Mouse (Mus musculus): ENCODE results near the gene Btrc. TPM values are rescaled to one million over a fixed set of nuclear protein-coding genes. Genes with fewer than 3 reads are reported as not detected.

Gene Btrc
- polyA plus RNA-seq, 1 experiment from 2014 or later = 63.3 TPM

GRCm38 (mm10) chr19:45394078-45394477 is 30.5 kb downstream of the Btrc start:
- no peak for DNase-seq (ENCODE audit: low spot score)
- H3K27me3 ChIP-seq (ENCODE audit: control insufficient read depth, insufficient read depth, low read length) = no peaks in the 10 kb centered on the region
- 86% methylated on average over 7 of the region's 7 CpGs for WGBS
- H3K27ac ChIP-seq (ENCODE audit: low read depth, low read length) = no peak overlapping the region
- no peak overlapping the region for H3K9ac ChIP-seq (ENCODE audit: low read depth, low read length)
- no peak overlapping the region for H3K4me3 ChIP-seq (ENCODE audit: low read depth, low read length)
- no peaks in the 10 kb centered on the region for H3K36me3 ChIP-seq (ENCODE audit: control insufficient read depth, insufficient read depth, low read length)
- no peak for ATAC-seq (ENCODE audit: low FRiP score)
- H3K4me2 ChIP-seq (replicated peaks; ENCODE audit: low read depth, low read length) = no peak overlapping the region
- no peaks in the 10 kb centered on the region for H3K4me1 ChIP-seq (replicated peaks; ENCODE audit: control insufficient read depth, insufficient read depth, low read length)
- no peaks in the 10 kb centered on the region for H3K9me3 ChIP-seq (ENCODE audit: control insufficient read depth, low read length)

GRCm38 (mm10) chr19:45411000-45411399 is 47.5 kb downstream of the Btrc start:
- Histone ChIP-seq H3K4me2 (replicated peaks; ENCODE audit: low read depth, low read length) (no peak overlapping the region), H3K9ac (ENCODE audit: low read depth, low read length) (no peak overlapping the region), H3K4me3 (ENCODE audit: low read depth, low read length) (no peak overlapping the region), H3K9me3 (ENCODE audit: control insufficient read depth, low read length) (no peaks in the 10 kb centered on the region), H3K27ac (ENCODE audit: low read depth, low read length) (no peak overlapping the region), H3K36me3 (ENCODE audit: control insufficient read depth, insufficient read depth, low read length) (no peaks in the 10 kb centered on the region), H3K27me3 (ENCODE audit: control insufficient read depth, insufficient read depth, low read length) (no peaks in the 10 kb centered on the region), H3K4me1 (replicated peaks; ENCODE audit: control insufficient read depth, insufficient read depth, low read length) (no peaks in the 10 kb centered on the region)
- WGBS = 73% methylated on average over 2 of the region's 2 CpGs
- no peak for DNase-seq (ENCODE audit: low spot score)
- ATAC-seq (ENCODE audit: low FRiP score) = no peak

GRCm38 (mm10) chr19:45412694-45413093 is 49.2 kb downstream of the Btrc start:
- H3K4me3 ChIP-seq (ENCODE audit: low read depth, low read length) = no peak overlapping the region
- no peaks in the 10 kb centered on the region for H3K27me3 ChIP-seq (ENCODE audit: control insufficient read depth, insufficient read depth, low read length)
- DNase-seq (ENCODE audit: low spot score) (no peak), ATAC-seq (ENCODE audit: low FRiP score) (no peak)
- no peaks in the 10 kb centered on the region for H3K36me3 ChIP-seq (ENCODE audit: control insufficient read depth, insufficient read depth, low read length)
- WGBS = 94% methylated on average over 3 of the region's 3 CpGs
- no peak overlapping the region for H3K9ac ChIP-seq (ENCODE audit: low read depth, low read length)
- no peaks in the 10 kb centered on the region for H3K4me1 ChIP-seq (replicated peaks; ENCODE audit: control insufficient read depth, insufficient read depth, low read length)
- no peak overlapping the region for H3K4me2 ChIP-seq (replicated peaks; ENCODE audit: low read depth, low read length)
- H3K9me3 ChIP-seq (ENCODE audit: control insufficient read depth, low read length) = no peaks in the 10 kb centered on the region
- no peak overlapping the region for H3K27ac ChIP-seq (ENCODE audit: low read depth, low read length)

GRCm38 (mm10) chr19:45413966-45414365 is 50.4 kb downstream of the Btrc start:
- H3K4me3 ChIP-seq (ENCODE audit: low read depth, low read length) = no peak overlapping the region
- no peaks in the 10 kb centered on the region for H3K9me3 ChIP-seq (ENCODE audit: control insufficient read depth, low read length)
- no peaks in the 10 kb centered on the region for H3K36me3 ChIP-seq (ENCODE audit: control insufficient read depth, insufficient read depth, low read length)
- no peak overlapping the region for H3K9ac ChIP-seq (ENCODE audit: low read depth, low read length)
- no peaks in the 10 kb centered on the region for H3K4me1 ChIP-seq (replicated peaks; ENCODE audit: control insufficient read depth, insufficient read depth, low read length)
- H3K4me2 ChIP-seq (replicated peaks; ENCODE audit: low read depth, low read length) = no peak overlapping the region
- no peaks in the 10 kb centered on the region for H3K27me3 ChIP-seq (ENCODE audit: control insufficient read depth, insufficient read depth, low read length)
- 85% methylated on average over 3 of the region's 3 CpGs for WGBS
- H3K27ac ChIP-seq (ENCODE audit: low read depth, low read length) = no peak overlapping the region
- DNase-seq (ENCODE audit: low spot score) (no peak), ATAC-seq (ENCODE audit: low FRiP score) (no peak)

GRCm38 (mm10) chr19:45417601-45418000 is 54.1 kb downstream of the Btrc start:
- Histone ChIP-seq H3K27ac (ENCODE audit: low read depth, low read length) (no peak overlapping the region), H3K27me3 (ENCODE audit: control insufficient read depth, insufficient read depth, low read length) (no peaks in the 10 kb centered on the region), H3K9me3 (ENCODE audit: control insufficient read depth, low read length) (no peaks in the 10 kb centered on the region), H3K4me3 (ENCODE audit: low read depth, low read length) (no peak overlapping the region), H3K9ac (ENCODE audit: low read depth, low read length) (no peak overlapping the region), H3K4me1 (replicated peaks; ENCODE audit: control insufficient read depth, insufficient read depth, low read length) (no peaks in the 10 kb centered on the region), H3K36me3 (ENCODE audit: control insufficient read depth, insufficient read depth, low read length) (no peaks in the 10 kb centered on the region), H3K4me2 (replicated peaks; ENCODE audit: low read depth, low read length) (no peak overlapping the region)
- ATAC-seq (ENCODE audit: low FRiP score) (no peak), DNase-seq (ENCODE audit: low spot score) (no peak)

- Histone ChIP-seq H3K4me3 (ENCODE audit: low read depth, low read length) (no peak overlapping the region), H3K4me1 (replicated peaks; ENCODE audit: control insufficient read depth, insufficient read depth, low read length) (no peaks in the 10 kb centered on the region), H3K4me2 (replicated peaks; ENCODE audit: low read depth, low read length) (no peak overlapping the region), H3K9ac (ENCODE audit: low read depth, low read length) (no peak overlapping the region), H3K27ac (ENCODE audit: low read depth, low read length) (no peak overlapping the region), H3K27me3 (ENCODE audit: control insufficient read depth, insufficient read depth, low read length) (no peaks in the 10 kb centered on the region), H3K9me3 (ENCODE audit: control insufficient read depth, low read length) (no peaks in the 10 kb centered on the region), H3K36me3 (ENCODE audit: control insufficient read depth, insufficient read depth, low read length) (no peaks in the 10 kb centered on the region)
- DNase-seq (ENCODE audit: low spot score) (no peak), ATAC-seq (ENCODE audit: low FRiP score) (no peak)
- 31% methylated on average over 7 of the region's 7 CpGs for WGBS
Measured at GRCm38 (mm10) chr19:45422276-45422675, 58.7 kb downstream of the Btrc start.

- 74% methylated on average over 4 of the region's 4 CpGs for WGBS
- Histone ChIP-seq H3K9ac (ENCODE audit: low read depth, low read length) (no peak overlapping the region), H3K27ac (ENCODE audit: low read depth, low read length) (no peak overlapping the region), H3K36me3 (ENCODE audit: control insufficient read depth, insufficient read depth, low read length) (no peaks in the 10 kb centered on the region), H3K4me3 (ENCODE audit: low read depth, low read length) (no peak overlapping the region), H3K4me2 (replicated peaks; ENCODE audit: low read depth, low read length) (no peak overlapping the region), H3K9me3 (ENCODE audit: control insufficient read depth, low read length) (no peaks in the 10 kb centered on the region), H3K27me3 (ENCODE audit: control insufficient read depth, insufficient read depth, low read length) (no peaks in the 10 kb centered on the region), H3K4me1 (replicated peaks; ENCODE audit: control insufficient read depth, insufficient read depth, low read length) (no peaks in the 10 kb centered on the region)
- ATAC-seq (ENCODE audit: low FRiP score) (no peak), DNase-seq (ENCODE audit: low spot score) (no peak)
Measured at GRCm38 (mm10) chr19:45428146-45428545, 64.6 kb downstream of the Btrc start.

GRCm38 (mm10) chr19:45430971-45431633 is 67.6 kb downstream of the Btrc start:
- Histone ChIP-seq H3K27me3 (ENCODE audit: control insufficient read depth, insufficient read depth, low read length) (no peaks in the 10 kb centered on the region), H3K36me3 (ENCODE audit: control insufficient read depth, insufficient read depth, low read length) (no peaks in the 10 kb centered on the region), H3K9me3 (ENCODE audit: control insufficient read depth, low read length) (no peaks in the 10 kb centered on the region), H3K4me2 (replicated peaks; ENCODE audit: low read depth, low read length) (no peak overlapping the region), H3K9ac (ENCODE audit: low read depth, low read length) (no peak overlapping the region), H3K4me3 (ENCODE audit: low read depth, low read length) (no peak overlapping the region), H3K4me1 (replicated peaks; ENCODE audit: control insufficient read depth, insufficient read depth, low read length) (no peaks in the 10 kb centered on the region), H3K27ac (ENCODE audit: low read depth, low read length) (no peak overlapping the region)
- ATAC-seq (ENCODE audit: low FRiP score) (no peak), DNase-seq (ENCODE audit: low spot score) (no peak)
- 87% methylated on average over 6 of the region's 6 CpGs for WGBS

GRCm38 (mm10) chr19:45432351-45432750 is 68.8 kb downstream of the Btrc start:
- Histone ChIP-seq H3K9ac (ENCODE audit: low read depth, low read length) (no peak overlapping the region), H3K36me3 (ENCODE audit: control insufficient read depth, insufficient read depth, low read length) (no peaks in the 10 kb centered on the region), H3K4me1 (replicated peaks; ENCODE audit: control insufficient read depth, insufficient read depth, low read length) (no peaks in the 10 kb centered on the region), H3K4me3 (ENCODE audit: low read depth, low read length) (no peak overlapping the region), H3K9me3 (ENCODE audit: control insufficient read depth, low read length) (no peaks in the 10 kb centered on the region), H3K27me3 (ENCODE audit: control insufficient read depth, insufficient read depth, low read length) (no peaks in the 10 kb centered on the region), H3K27ac (ENCODE audit: low read depth, low read length) (no peak overlapping the region), H3K4me2 (replicated peaks; ENCODE audit: low read depth, low read length) (no peak overlapping the region)
- 75% methylated on average over 3 of the region's 3 CpGs for WGBS
- DNase-seq (ENCODE audit: low spot score) (no peak), ATAC-seq (ENCODE audit: low FRiP score) (no peak)

Data from hindbrain, embryonic 11.5 days (tissue).